Mouse (Mus musculus) midbrain, embryonic 16.5 days (tissue): ENCODE measurements around the gene Mapk1ip1l. TPM values are rescaled to one million over a fixed set of nuclear protein-coding genes. Genes with fewer than 3 reads are reported as not detected.

Experiments
- ATAC-seq: fragments of 200-750 bp; cut with Nextera tagmentation; 2 replicates; pipeline ENCODE4 v1.8.0; 2017; ENCODE audit warnings: moderate TSS enrichment
- H3K27ac ChIP-seq: fragments of 300-500 bp; sonication (generic); 2 replicates; pipeline ENCODE4 v1.5.1; 2014; ENCODE audit warnings: mild to moderate bottlenecking, low read length, mixed read lengths
- H3K27me3 ChIP-seq: fragments of 300-500 bp; sonication (generic); 2 replicates; pipeline ENCODE4 v1.6.1; 2014; ENCODE audit warnings: low read depth, low read length, mixed read lengths; ENCODE audit not compliant: control insufficient read depth, insufficient read depth
- H3K36me3 ChIP-seq: fragments of 300-500 bp; sonication (generic); 2 replicates; pipeline ENCODE4 v1.6.1; 2014; ENCODE audit warnings: mild to moderate bottlenecking, low read length, moderate library complexity, mixed read lengths; ENCODE audit not compliant: control insufficient read depth, insufficient read depth
- H3K4me1 ChIP-seq: fragments of 300-500 bp; sonication (generic); 2 replicates; pipeline ENCODE4 v1.6.1; 2014; ENCODE audit warnings: mild to moderate bottlenecking, low read length, mixed read lengths; ENCODE audit not compliant: control insufficient read depth, insufficient read depth
- H3K4me2 ChIP-seq: fragments of 300-500 bp; sonication (generic); 2 replicates; pipeline ENCODE4 v1.6.1; 2014; ENCODE audit warnings: mild to moderate bottlenecking, low read length, mixed read lengths
- H3K4me3 ChIP-seq: fragments of 300-500 bp; sonication (generic); 2 replicates; pipeline ENCODE4 v1.5.1; 2014; ENCODE audit warnings: low read depth, mild to moderate bottlenecking, low read length, moderate library complexity, mixed read lengths
- H3K9ac ChIP-seq: fragments of 300-500 bp; sonication (generic); 2 replicates; pipeline ENCODE4 v1.6.1; 2014; ENCODE audit warnings: low read depth, low read length, mixed read lengths
- H3K9me3 ChIP-seq: fragments of 300-500 bp; sonication (generic); replicated peaks from 2 replicates; pipeline ENCODE4 v1.6.1; 2014; ENCODE audit warnings: mild to moderate bottlenecking, low read length, mixed read lengths; ENCODE audit not compliant: control insufficient read depth, poor library complexity, severe bottlenecking
- WGBS: fragments of 180-500 bp; shearing (Covaris S2); extraction: QIAGEN DNeasy Blood & Tissue Kit; methylation state at CpG from one replicate; pipeline ENCODE4 v1.1.7; 2014; 5-methylcytosine and 5-hydroxymethylcytosine counted together
- polyA plus RNA-seq: library from polyadenylated mRNA; unstranded; fragments of >200 nt; fragmentation: Nextera tagmentation; extraction: Ambion mirVana; gene quantifications from 2 replicates; pipeline ENCODE4 v1.2.1, GENCODE M21; 2015

Gene Mapk1ip1l
- polyA plus RNA-seq, 1 experiment from 2014 or later, result 47.3 TPM

- no peaks in the 10 kb centered on the region for H3K9me3 ChIP-seq
- H3K36me3 ChIP-seq, result no peaks in the 10 kb centered on the region
- 0% methylated on average over 67 of the region's 77 CpGs for WGBS
- H3K4me2 ChIP-seq, result peak within 1 kb of the TSS; percentile 75
- no peaks in the 10 kb centered on the region for H3K27me3 ChIP-seq
- peak within 1 kb of the TSS; percentile 93 for H3K9ac ChIP-seq
- peak within 1 kb of the TSS; percentile 92 for H3K4me3 ChIP-seq
- peaks cover 19% of the 10 kb centered on the region for H3K4me1 ChIP-seq
- peak; percentile 97 for ATAC-seq
- peak within 1 kb of the TSS; percentile 96 for H3K27ac ChIP-seq
Measured at GRCm38 (mm10) chr14:47276637-47277393, 21.3 kb upstream of the Mapk1ip1l start, which contains the start of the genes Wdhd1 and Socs4. Gene Wdhd1, minus strand, starts transcription at chr14:47276857. Gene Socs4, plus strand, starts transcription at chr14:47276931.

- Histone ChIP-seq H3K9ac (no peak overlapping the region), H3K9me3 (no peaks in the 10 kb centered on the region), H3K36me3 (no peaks in the 10 kb centered on the region), H3K4me1 (peaks cover 19% of the 10 kb centered on the region), H3K27me3 (no peaks in the 10 kb centered on the region), H3K4me2 (no peak overlapping the region), H3K4me3 (no peak overlapping the region), H3K27ac (no peak overlapping the region)
- no peak for ATAC-seq
- WGBS, result 84% methylated on average over 2 of the region's 2 CpGs
Measured at GRCm38 (mm10) chr14:47279058-47279457, 19.0 kb upstream of the Mapk1ip1l start.

- 94% methylated on average over 4 of the region's 4 CpGs for WGBS
Measured at GRCm38 (mm10) chr14:47281535-47281934, 16.5 kb upstream of the Mapk1ip1l start.

GRCm38 (mm10) chr14:47283568-47283967 lies 14.5 kb upstream of the Mapk1ip1l start:
- no peaks in the 10 kb centered on the region for H3K4me1 ChIP-seq
- ATAC-seq, result no peak
- no peak overlapping the region for H3K4me2 ChIP-seq
- 94% methylated on average over 7 of the region's 7 CpGs for WGBS
- H3K27ac ChIP-seq, result no peak overlapping the region
- H3K4me3 ChIP-seq, result no peak overlapping the region
- no peaks in the 10 kb centered on the region for H3K36me3 ChIP-seq
- no peaks in the 10 kb centered on the region for H3K27me3 ChIP-seq
- H3K9ac ChIP-seq, result no peak overlapping the region
- no peaks in the 10 kb centered on the region for H3K9me3 ChIP-seq

More at GRCm38 (mm10) chr14:47281535-47281934, 16.5 kb upstream of the Mapk1ip1l start:
- no peaks in the 10 kb centered on the region for H3K9me3 ChIP-seq
- peaks cover 9% of the 10 kb centered on the region for H3K4me1 ChIP-seq
- H3K4me3 ChIP-seq, result no peak overlapping the region
- no peaks in the 10 kb centered on the region for H3K27me3 ChIP-seq
- no peak for ATAC-seq
- no peaks in the 10 kb centered on the region for H3K36me3 ChIP-seq
- no peak overlapping the region for H3K27ac ChIP-seq
- H3K9ac ChIP-seq, result no peak overlapping the region
- H3K4me2 ChIP-seq, result no peak overlapping the region

- H3K27me3 ChIP-seq, result no peaks in the 10 kb centered on the region
- no peaks in the 10 kb centered on the region for H3K4me1 ChIP-seq
- H3K9me3 ChIP-seq, result no peaks in the 10 kb centered on the region
- 95% methylated on average over 2 of the region's 2 CpGs for WGBS
- H3K4me2 ChIP-seq, result no peak overlapping the region
- H3K27ac ChIP-seq, result no peak overlapping the region
- H3K9ac ChIP-seq, result no peak overlapping the region
- H3K36me3 ChIP-seq, result 0 out of 2 replicates have a peak, but pooled peaks cover 1% of the 10 kb centered on the region
- no peak overlapping the region for H3K4me3 ChIP-seq
- ATAC-seq, result no peak
Measured at GRCm38 (mm10) chr14:47285271-47285670, 12.8 kb upstream of the Mapk1ip1l start.

GRCm38 (mm10) chr14:47286215-47286614 lies 11.9 kb upstream of the Mapk1ip1l start:
- no peaks in the 10 kb centered on the region for H3K4me1 ChIP-seq
- no peak overlapping the region for H3K4me2 ChIP-seq
- 0 out of 2 replicates have a peak, but pooled peaks cover 5% of the 10 kb centered on the region for H3K36me3 ChIP-seq
- H3K27me3 ChIP-seq, result no peaks in the 10 kb centered on the region
- no peak for ATAC-seq
- no peak overlapping the region for H3K9ac ChIP-seq
- no peak overlapping the region for H3K27ac ChIP-seq
- no peak overlapping the region for H3K4me3 ChIP-seq
- no peaks in the 10 kb centered on the region for H3K9me3 ChIP-seq
- 81% methylated on average over 1 of the region's 1 CpGs for WGBS

- Histone ChIP-seq H3K9me3 (no peaks in the 10 kb centered on the region), H3K9ac (no peak overlapping the region), H3K4me2 (no peak overlapping the region), H3K36me3 (0 out of 2 replicates have a peak, but pooled peaks cover 5% of the 10 kb centered on the region), H3K4me1 (no peaks in the 10 kb centered on the region), H3K4me3 (no peak overlapping the region), H3K27ac (no peak overlapping the region), H3K27me3 (no peaks in the 10 kb centered on the region)
- WGBS, result 85% methylated on average over 5 of the region's 5 CpGs
- ATAC-seq, result no peak
Measured at GRCm38 (mm10) chr14:47287021-47287420, 11.0 kb upstream of the Mapk1ip1l start.

GRCm38 (mm10) chr14:47291772-47292171 lies 6.3 kb upstream of the Mapk1ip1l start:
- no peak for ATAC-seq
- 89% methylated on average over 1 of the region's 1 CpGs for WGBS

GRCm38 (mm10) chr14:47294136-47294535 lies 3.9 kb upstream of the Mapk1ip1l start:
- Histone ChIP-seq H3K9ac (no peak overlapping the region), H3K27ac (no peak overlapping the region)
- WGBS, result 46% methylated on average over 4 of the region's 4 CpGs

More at GRCm38 (mm10) chr14:47291772-47292171, 6.3 kb upstream of the Mapk1ip1l start:
- no peak overlapping the region for H3K4me3 ChIP-seq
- no peak overlapping the region for H3K4me2 ChIP-seq
- no peak overlapping the region for H3K27ac ChIP-seq
- no peaks in the 10 kb centered on the region for H3K27me3 ChIP-seq
- no peaks in the 10 kb centered on the region for H3K9me3 ChIP-seq
- no peaks in the 10 kb centered on the region for H3K4me1 ChIP-seq
- no peak overlapping the region for H3K9ac ChIP-seq
- H3K36me3 ChIP-seq, result 0 out of 2 replicates have a peak, but pooled peaks cover 5% of the 10 kb centered on the region

More at GRCm38 (mm10) chr14:47294136-47294535, 3.9 kb upstream of the Mapk1ip1l start:
- H3K27me3 ChIP-seq, result no peaks in the 10 kb centered on the region
- no peaks in the 10 kb centered on the region for H3K9me3 ChIP-seq
- H3K36me3 ChIP-seq, result 0 out of 2 replicates have a peak, but pooled peaks cover 5% of the 10 kb centered on the region
- peaks cover 6% of the 10 kb centered on the region for H3K4me1 ChIP-seq
- H3K4me3 ChIP-seq, result no peak overlapping the region
- no peak for ATAC-seq
- no peak overlapping the region for H3K4me2 ChIP-seq
